Mouse (Mus musculus): ENCODE measurements around the gene Abcd2. TPM values are rescaled to one million over a fixed set of nuclear protein-coding genes. Genes with fewer than 3 reads are reported as not detected.

Abcd2 gene
- polyA plus RNA-seq, 1 experiment = 0.32 TPM

GRCm38 (mm10) chr15:91103814-91104213 is 87.8 kb downstream of the Abcd2 start:
- no peaks in the 10 kb centered on the region for H3K36me3 ChIP-seq (ENCODE audit: control insufficient read depth, insufficient read depth)
- TF ChIP-seq CEBPB (IDR thresholded peaks at IDR 0.05; ENCODE audit: low read depth) (no peak), CTCF (IDR thresholded peaks at IDR 0.05; ENCODE audit: control insufficient read depth, insufficient read depth, insufficient read length) (no peak), MYOD1 (IDR thresholded peaks at IDR 0.05; ENCODE audit: control insufficient read depth, insufficient read length, low read depth) (no peak), USF1 (IDR thresholded peaks at IDR 0.05; ENCODE audit: low read depth) (no peak), MYOG (IDR thresholded peaks at IDR 0.05; ENCODE audit: control insufficient read depth, extremely low read depth, insufficient read length) (no peak), MAX (IDR thresholded peaks at IDR 0.05) (no peak)
- no peak overlapping the region for H3ac ChIP-seq (ENCODE audit: control insufficient read depth, insufficient read length, low read depth)
- no peaks in the 10 kb centered on the region for H3K27me3 ChIP-seq (ENCODE audit: control insufficient read depth, insufficient read depth, insufficient read length)
- no peak overlapping the region for H3K4me3 ChIP-seq (ENCODE audit: insufficient read depth, poor library complexity, severe bottlenecking)
- no peaks in the 10 kb centered on the region for H3K79me2 ChIP-seq (ENCODE audit: control insufficient read depth, insufficient read depth)
- H3K79me3 ChIP-seq (ENCODE audit: low read depth) = no peaks in the 10 kb centered on the region

GRCm38 (mm10) chr15:91103305-91103704 is 88.3 kb downstream of the Abcd2 start:
- no peak for TF ChIP-seq MYOD1 (IDR thresholded peaks at IDR 0.05; ENCODE audit: control insufficient read depth, insufficient read length, low read depth)
- TF ChIP-seq USF1 (IDR thresholded peaks at IDR 0.05; ENCODE audit: low read depth) = no peak
- peak; percentile 54 for TF ChIP-seq CEBPB (IDR thresholded peaks at IDR 0.05; ENCODE audit: low read depth)
- Histone ChIP-seq H3K27me3 (ENCODE audit: control insufficient read depth, insufficient read depth, insufficient read length) (no peaks in the 10 kb centered on the region), H3K4me3 (ENCODE audit: insufficient read depth, poor library complexity, severe bottlenecking) (no peak overlapping the region), H3ac (ENCODE audit: control insufficient read depth, insufficient read length, low read depth) (no peak overlapping the region), H3K79me3 (ENCODE audit: low read depth) (no peaks in the 10 kb centered on the region), H3K79me2 (ENCODE audit: control insufficient read depth, insufficient read depth) (no peaks in the 10 kb centered on the region), H3K36me3 (ENCODE audit: control insufficient read depth, insufficient read depth) (no peaks in the 10 kb centered on the region)

- H3K36me3 ChIP-seq (ENCODE audit: control insufficient read depth, insufficient read depth) = no peaks in the 10 kb centered on the region
- no peaks in the 10 kb centered on the region for H3K79me2 ChIP-seq (ENCODE audit: control insufficient read depth, insufficient read depth)
- H3ac ChIP-seq (ENCODE audit: control insufficient read depth, insufficient read length, low read depth) = no peak overlapping the region
- no peaks in the 10 kb centered on the region for H3K27me3 ChIP-seq (ENCODE audit: control insufficient read depth, insufficient read depth, insufficient read length)
- H3K79me3 ChIP-seq (ENCODE audit: low read depth) = no peaks in the 10 kb centered on the region
- TF ChIP-seq CEBPB (IDR thresholded peaks at IDR 0.05; ENCODE audit: low read depth) (no peak), FOSL1 (IDR thresholded peaks at IDR 0.05; ENCODE audit: insufficient read depth, low read length, poor library complexity, severe bottlenecking) (no peak), MYOD1 (IDR thresholded peaks at IDR 0.05; ENCODE audit: control insufficient read depth, insufficient read length, low read depth) (no peak), MYOG (IDR thresholded peaks at IDR 0.05; ENCODE audit: control insufficient read depth, extremely low read depth, insufficient read length) (no peak), USF1 (IDR thresholded peaks at IDR 0.05; ENCODE audit: low read depth) (no peak), CTCF (IDR thresholded peaks at IDR 0.05; ENCODE audit: control insufficient read depth, insufficient read depth, insufficient read length) (no peak), MAX (IDR thresholded peaks at IDR 0.05) (no peak)
- no peak overlapping the region for H3K4me3 ChIP-seq (ENCODE audit: insufficient read depth, poor library complexity, severe bottlenecking)
Measured at GRCm38 (mm10) chr15:91096606-91097005, 95.0 kb downstream of the Abcd2 start.

Other genes with a start within 250 kb of the Abcd2 start
- gene Kif21a, start 141.9 kb downstream of the Abcd2 start, polyA plus RNA-seq (2012; fragmentation: generic; extraction: Trizol) = 3.1 TPM
- gene CN725425, start 7.7 kb upstream of the Abcd2 start, polyA plus RNA-seq (2012; fragmentation: generic; extraction: Trizol) = not detected

Measured in C2C12 (cell line).